Mouse (Mus musculus) cerebellum, adult 11 months (tissue): ENCODE results near the gene Poglut1.
"Not testable (repeated sequence)": the region's sequence is repeated elsewhere in the genome, so short reads cannot be mapped to it uniquely, and the experiment has no call there.

Experiments used
- DNase-seq: peaks from one replicate; pipeline ENCODE4 v3.0.0; 2022

Poglut1 gene

DNA sequence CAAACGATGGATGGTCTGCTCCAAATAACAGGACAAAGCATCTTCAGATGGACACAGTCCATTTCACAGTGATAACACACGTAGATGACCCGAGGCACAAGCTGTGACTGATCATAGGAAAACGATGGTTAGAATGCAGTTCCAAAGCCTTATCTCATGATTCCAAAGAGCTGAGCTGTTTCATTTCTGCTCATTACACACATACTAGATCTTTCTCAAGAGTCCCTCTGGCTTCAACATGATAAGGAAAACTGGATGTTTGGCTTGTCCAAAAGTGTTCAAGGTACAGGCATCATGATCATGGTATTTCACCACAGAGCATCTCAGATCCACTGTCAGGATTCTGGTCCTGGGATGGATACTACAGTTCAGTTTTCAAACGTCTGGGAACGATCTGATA, 23.8 kb downstream of the Poglut1 start:
- no peak for DNase-seq

DNA sequence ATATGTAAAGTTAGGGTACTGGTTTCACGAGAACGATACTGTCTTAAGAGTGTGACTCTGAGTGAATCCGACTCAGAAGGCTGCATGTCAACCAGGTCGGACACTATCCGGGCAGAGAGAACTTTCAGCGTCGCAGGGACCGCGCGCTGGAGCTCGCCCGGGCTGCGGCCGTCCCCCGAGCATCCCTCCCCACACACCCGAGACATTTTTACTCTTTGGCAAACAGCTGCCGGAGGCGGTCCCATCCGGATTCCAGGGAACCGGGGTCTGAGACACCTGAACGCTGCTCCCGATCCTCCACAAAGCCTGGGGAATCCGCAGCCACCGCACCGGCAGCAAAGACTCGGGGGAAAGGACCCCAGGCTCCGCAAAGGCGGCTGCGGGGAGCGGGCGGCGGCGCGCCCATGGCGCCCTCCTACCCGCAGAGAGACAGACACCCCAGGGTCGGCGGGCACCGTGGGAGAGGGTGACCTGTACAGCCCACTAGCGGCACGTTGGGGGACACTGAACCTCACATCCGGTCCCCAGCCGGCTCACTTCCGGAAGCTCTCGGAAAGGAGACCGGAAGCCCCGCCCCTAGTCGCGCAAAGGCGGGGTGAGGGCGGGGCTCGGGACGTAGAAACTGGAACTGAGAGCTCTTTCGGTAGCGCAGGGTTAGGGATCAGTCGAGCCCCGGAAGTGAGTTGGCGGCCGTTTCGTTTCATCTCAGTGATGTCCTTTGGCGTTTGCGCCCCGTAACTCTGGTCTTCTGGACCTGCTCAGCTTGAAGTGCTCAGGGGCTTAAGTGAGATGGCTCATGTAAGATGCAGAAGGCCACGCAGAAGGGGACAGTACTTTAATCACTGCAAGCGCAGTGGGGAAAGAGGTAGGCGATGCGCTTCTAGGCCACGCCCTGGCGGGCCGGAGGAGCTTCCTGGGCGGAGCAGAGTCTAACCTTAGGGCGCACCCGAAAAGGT, 27.7 kb downstream of the Poglut1 start, which contains the start of gene Timmdc1:
Gene Timmdc1 (minus strand): TSS at position 535 of the 956 bp plus-strand sequence.
- DNase-seq: peak; percentile 95

GRCm38 (mm10) chr16:38521211-38521987, 28.7 kb downstream of the Poglut1 start:
- no peak for DNase-seq

DNA sequence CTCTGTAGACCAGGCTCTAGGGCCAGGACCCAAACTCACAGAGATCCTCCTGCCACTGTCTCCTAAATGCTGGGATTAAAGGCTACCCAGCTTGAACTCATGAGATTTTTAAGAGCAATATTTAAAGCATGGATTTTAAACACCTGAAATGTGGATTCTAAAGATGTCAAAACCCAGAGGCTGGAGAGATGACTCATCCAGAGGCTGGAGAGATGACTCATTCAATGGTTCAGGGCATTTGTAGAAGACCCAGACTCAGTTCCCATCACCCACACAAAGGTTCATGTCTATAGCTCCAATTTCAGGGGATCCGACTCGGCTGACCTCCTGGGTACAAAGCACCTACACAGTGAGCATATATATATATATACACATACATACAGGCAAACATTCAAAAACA, 30.9 kb downstream of the Poglut1 start:
- no peak for DNase-seq

- DNase-seq: no peak
These were observed 39.2 kb downstream of the Poglut1 start for GRCm38 (mm10) chr16:38510846-38511245.

DNA sequence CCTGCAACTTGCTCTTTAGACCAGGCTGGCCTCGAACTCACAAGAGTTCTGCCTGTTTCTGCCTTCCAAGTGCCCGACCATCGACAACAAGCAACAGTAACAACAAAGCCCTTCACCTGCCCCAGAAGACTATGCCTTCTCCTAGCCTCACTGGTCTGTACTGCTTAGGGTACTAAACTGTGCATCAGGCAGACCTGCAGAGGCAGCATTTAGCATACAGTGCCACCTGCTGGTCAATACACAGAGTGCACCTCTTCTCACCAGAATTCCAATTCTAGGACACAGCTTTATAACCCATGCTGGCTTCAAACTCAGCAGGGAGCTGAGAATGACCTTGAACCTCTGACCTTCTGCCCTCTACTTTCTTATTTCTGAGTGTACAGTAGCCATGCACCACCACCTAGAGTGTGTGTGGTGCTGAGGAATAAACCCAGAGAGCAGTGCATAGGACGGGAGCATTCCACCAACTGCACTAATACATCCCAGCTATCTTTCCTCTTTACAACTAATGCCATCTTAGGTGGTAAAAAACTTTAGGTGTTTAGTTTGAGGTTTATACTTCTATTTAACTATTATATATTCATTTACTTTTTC, 43.9 kb downstream of the Poglut1 start:
- peak; percentile 48 for DNase-seq

DNA sequence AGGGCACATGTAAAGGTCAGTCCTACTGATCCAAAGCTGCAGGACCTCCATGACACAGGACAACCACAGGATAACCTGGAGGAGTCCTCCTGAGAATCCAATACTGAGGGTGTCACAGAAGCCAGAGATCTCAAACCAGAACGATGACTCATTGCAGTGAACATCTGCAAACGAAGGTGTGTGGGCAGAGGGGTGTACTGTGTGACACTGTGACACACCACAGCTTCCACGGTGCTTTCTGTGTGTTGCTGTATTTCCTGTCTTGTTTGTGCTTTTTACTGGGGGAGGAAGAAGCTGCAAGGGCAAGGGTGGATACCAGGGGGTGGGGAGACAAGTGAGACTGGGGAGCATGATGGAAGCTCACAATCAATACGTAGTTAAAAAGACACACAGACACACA, 46.5 kb downstream of the Poglut1 start:
- DNase-seq: no peak

DNA sequence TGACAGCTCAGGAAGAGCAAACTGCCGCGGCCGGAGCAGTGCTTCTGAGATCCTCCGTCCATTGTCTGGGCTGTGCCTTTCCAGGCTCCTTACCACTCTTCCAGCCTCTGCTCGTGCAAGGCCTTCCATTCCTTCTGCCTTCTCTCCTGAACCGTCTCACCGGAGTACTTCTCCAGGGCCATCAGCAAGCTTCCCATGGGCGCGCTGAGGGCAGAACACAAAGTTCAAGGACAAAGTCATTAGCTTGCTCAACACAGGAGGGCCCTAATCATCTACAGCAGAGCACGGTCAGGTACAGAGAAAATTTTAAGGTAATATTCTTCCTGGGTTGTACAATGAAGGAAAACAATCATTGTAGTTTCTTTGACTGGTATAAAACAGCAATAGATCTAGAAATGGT, 47.6 kb downstream of the Poglut1 start:
- no peak for DNase-seq

DNA sequence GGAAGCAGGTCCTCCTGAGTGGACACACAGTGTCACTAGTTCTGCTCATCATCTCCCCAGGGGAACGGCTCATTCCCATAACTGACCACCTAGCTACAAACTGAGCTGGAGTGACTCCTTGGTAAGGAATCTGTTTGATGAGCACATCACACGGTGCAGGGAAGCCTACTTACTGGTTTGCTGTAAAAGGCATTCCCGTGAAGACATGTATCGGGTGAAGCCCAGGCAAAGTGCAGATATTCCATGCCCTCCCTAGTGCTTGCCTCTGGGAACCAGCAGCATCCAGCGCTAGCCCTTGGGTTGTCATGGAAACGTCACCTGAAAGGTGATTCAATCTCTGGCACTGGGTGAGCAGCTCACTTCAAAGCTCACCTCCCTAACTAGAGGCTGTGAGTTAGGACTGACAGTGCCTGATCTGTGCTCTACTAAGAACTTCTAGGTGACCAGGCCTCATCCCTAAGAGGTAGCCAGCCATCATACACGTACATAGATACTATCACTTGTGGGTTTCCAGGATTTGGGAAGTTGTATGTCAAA, 53.4 kb downstream of the Poglut1 start:
- DNase-seq: no peak

DNA sequence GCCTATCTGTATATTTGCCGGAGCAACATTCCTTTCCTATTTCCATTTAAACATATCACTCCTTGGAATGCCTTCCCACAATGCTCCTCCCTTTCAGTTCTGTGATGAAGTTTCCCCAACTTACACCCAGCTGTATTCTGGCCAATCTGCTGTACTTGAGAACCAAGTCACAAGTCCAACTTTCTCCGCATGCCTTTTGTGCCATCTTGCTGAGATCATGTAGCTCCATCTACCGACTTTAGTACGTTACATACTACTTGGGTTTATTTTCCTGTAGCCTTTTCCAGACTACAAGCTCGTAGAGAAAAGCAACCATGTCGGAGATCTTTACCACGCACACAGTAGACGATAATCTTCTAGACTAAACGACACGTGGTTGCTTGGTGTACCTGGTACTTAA, 56.2 kb downstream of the Poglut1 start:
- DNase-seq: no peak

GRCm38 (mm10) chr16:38492551-38492950, 57.5 kb downstream of the Poglut1 start:
- DNase-seq: no peak

DNA sequence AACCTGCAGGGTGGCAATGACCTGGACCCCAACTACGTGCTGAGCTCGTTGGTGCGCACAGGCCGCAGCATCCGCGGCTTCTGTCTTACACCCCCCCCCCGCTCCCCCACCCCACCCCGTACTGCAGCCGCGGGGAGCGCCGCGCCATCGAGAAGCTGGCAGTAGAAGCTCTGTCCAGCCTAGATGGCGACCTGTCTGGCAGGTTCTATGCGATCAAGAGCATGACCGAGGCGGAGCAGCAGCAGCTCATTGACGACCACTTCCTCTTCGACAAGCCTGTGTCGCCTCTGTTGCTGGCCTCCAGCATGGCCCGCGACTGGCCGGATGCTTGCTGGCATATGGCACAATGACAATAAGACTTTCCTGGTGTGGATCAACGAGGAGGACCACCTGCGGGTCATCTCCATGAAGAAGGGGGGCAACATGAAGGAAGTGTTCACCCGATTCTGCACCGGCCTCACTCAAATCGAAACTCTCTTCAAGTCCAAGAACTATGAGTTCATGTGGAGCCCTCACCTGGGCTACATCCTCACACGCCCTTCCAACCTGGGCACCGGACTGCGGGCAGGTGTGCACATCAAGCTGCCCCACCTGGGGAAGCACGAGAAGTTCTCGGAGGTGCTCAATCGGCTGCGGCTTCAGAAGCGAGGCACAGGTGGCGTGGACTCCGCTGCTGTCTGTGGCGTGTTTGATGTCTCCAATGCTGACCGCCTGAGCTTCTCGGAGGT, 66.3 kb downstream of the Poglut1 start:
- no peak for DNase-seq

GRCm38 (mm10) chr16:38482780-38483562, 67.1 kb downstream of the Poglut1 start:
- DNase-seq: peak; percentile 12

GRCm38 (mm10) chr16:38481327-38481726, 68.7 kb downstream of the Poglut1 start:
- no peak for DNase-seq

DNA sequence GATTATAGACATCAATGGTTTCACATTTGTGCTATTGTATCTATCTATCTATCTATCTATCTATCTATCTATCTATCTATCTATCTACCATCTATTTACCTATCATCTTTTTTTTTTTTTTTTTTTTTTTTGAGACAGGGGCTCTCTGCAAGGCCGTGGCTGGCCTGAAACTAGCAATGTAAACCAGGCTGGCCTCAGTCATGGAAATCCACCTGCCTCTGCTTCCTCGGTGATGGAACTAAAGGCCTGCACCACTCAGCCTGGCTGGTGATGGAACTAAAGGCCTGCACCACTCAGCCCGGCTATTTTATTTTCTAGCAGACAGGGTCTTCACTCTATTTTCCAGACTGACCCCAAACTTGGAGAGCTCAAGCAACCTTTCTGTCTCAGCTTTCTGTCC, 71.8 kb downstream of the Poglut1 start:
- no peak for DNase-seq

DNA sequence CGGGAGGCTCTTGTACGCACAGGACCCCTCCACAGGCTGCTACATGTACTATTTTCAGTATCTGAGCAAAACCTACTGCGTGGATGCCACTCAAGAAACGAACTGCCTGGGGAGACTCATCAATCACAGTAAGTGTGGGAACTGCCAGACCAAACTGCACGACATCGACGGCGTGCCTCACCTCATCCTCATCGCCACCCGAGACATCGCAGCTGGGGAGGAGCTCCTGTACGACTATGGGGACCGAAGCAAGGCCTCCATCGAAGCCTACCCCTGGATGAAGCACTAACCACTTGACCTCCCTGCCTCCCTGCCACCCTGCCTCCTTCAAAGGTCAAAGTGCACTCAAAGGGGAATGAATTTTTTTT, 72.8 kb downstream of the Poglut1 start:
- not testable (repeated sequence) for DNase-seq

DNA sequence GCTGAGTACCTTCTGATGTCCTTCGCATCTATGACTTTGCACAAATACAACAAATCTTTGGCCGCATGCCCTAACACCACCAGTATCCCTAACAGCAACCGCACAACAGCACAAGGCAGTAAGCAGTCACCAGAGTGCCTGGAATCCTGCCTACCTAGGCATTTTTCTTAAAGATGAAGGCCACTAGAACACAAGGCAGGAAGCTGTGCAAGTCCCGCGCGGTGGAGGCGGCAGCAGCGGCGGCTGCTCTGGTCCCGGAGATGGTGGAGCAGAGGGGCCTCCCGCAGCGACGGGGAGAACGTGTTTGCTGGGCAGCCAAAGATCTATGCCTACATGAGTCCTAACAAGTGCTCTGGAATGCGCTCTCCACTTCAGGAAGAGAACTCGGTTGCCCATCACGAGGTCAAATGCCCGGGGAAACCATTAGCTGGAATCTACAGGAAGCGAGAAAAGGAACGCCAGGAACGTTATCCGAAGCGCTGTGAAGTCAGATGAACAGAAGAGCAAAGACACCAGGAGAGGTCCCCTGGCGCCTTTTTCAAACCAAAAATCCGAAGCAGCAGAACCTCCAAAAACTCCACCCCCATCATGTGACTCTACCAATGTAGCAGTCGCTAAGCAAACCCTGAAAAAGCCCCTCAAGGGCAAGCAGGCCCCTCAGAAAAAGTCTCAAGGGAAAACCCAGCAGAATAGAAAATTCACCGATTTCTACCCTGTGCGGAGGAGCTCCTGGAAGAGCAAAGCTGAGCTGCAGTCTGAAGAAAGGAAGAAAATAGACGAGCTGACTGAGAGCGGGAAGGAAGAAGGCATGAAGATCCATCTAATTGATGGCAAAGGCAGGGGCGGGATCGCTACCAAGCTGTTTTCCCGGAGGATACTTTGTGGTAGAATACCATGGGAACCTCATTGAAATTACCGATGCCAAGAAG, 73.5 kb downstream of the Poglut1 start:
- DNase-seq: peak; percentile 22

- DNase-seq: no peak
These were observed 74.3 kb downstream of the Poglut1 start for GRCm38 (mm10) chr16:38475681-38476311.
